Mouse (Mus musculus) liver, adult 2 months (tissue): ENCODE data around the gene Lcor.

ENCODE experiments used
- CTCF ChIP-seq: fragments of 200-500 bp; IDR thresholded peaks from 2 replicates; pipeline ENCODE4 v1.5.1; 2011; ENCODE audit warnings: low read depth, low read length, control low read depth
- POLR2A ChIP-seq: fragments of 200-500 bp; IDR thresholded peaks from 2 replicates; pipeline ENCODE4 v1.6.1; 2011; ENCODE audit warnings: low read length, control low read depth; ENCODE audit not compliant: insufficient read depth; ENCODE audit errors: extremely low read depth

GRCm38 (mm10) chr19:41455091-41455626, 27.3 kb upstream of the Lcor start:
- TF ChIP-seq CTCF (no peak), POLR2A (no peak)
